Mouse (Mus musculus) gastrocnemius, adult 2 months (tissue): ENCODE data around the gene Krtap5-4. TPM values are rescaled to one million over a fixed set of nuclear protein-coding genes. Genes with fewer than 3 reads are reported as not detected.
"Not testable (repeated sequence)": the region's sequence is repeated elsewhere in the genome, so short reads cannot be mapped to it uniquely, and the experiment has no call there.

Experiments used
- DNase-seq: peaks from one replicate; pipeline ENCODE4 v3.0.0; 2022
- H3K27ac ChIP-seq: fragments of 200-600 bp; 2 replicates; pipeline ENCODE4 v1.8.1; 2022; ENCODE audit warnings: mild to moderate bottlenecking
- H3K4me3 ChIP-seq: fragments of 200-600 bp; 2 replicates; pipeline ENCODE4 v1.8.1; 2022; ENCODE audit warnings: mild to moderate bottlenecking, moderate library complexity
- CTCF ChIP-seq: fragments of 200-600 bp; IDR thresholded peaks from 2 replicates; pipeline ENCODE4 v1.8.1; 2022; ENCODE audit warnings: antibody characterized with exemption, mild to moderate bottlenecking, moderate library complexity
- intact Hi-C: fragments of 180-260 bp; cut with DNase I; formaldehyde crosslinking; loops from one replicate; pipeline ENCODE4 v1.15.1; 2025
- long read RNA-seq, 2 experiments: library from polyadenylated mRNA; stranded (forward); transcript quantifications; one replicate each; pipeline ENCODE4 v2.0.0; 2021
- total RNA-seq, 2 experiments: library from RNA; stranded (reverse); gene quantifications; 2 replicates each; pipeline ENCODE4 v1.2.3; 2021

Gene Krtap5-4
- not detected for total RNA-seq
- long read RNA-seq, experiment 1: 0 reads
- long read RNA-seq, experiment 2: 0 reads

GRCm38 (mm10) chr7:142303249-142303648 is at the start of gene Krtap5-4:
Gene Krtap5-4 (plus strand): TSS chr7:142303549.
- Histone ChIP-seq H3K4me3 (no peak within 1 kb of the TSS), H3K27ac (no peak within 1 kb of the TSS)
- intact Hi-C loops: no loop called here
- no peak for TF ChIP-seq CTCF
- DNase-seq: no peak

GRCm38 (mm10) chr7:142255517-142255916 is 47.8 kb upstream of the Krtap5-4 start:
- intact Hi-C loops: no loop called here
- TF ChIP-seq CTCF: peak; percentile 71
- no peak overlapping the region for H3K27ac ChIP-seq
- DNase-seq: no peak
- no peak overlapping the region for H3K4me3 ChIP-seq

- DNase-seq, H3K27ac ChIP-seq, intact Hi-C loops, H3K4me3 ChIP-seq: not testable (repeated sequence)
Measured at GRCm38 (mm10) chr7:142258254-142258653, 45.1 kb upstream of the Krtap5-4 start, which contains the start of gene Gm2431. Gene Gm2431 (minus strand): TSS chr7:142258354.

- DNase-seq, H3K4me3 ChIP-seq, intact Hi-C loops, H3K27ac ChIP-seq: not testable (repeated sequence)
Measured at GRCm38 (mm10) chr7:142274263-142274662, 29.1 kb upstream of the Krtap5-4 start, which contains the start of gene Gm4559. Gene Gm4559 (minus strand): TSS chr7:142274363.

GRCm38 (mm10) chr7:142278183-142278582 is 25.2 kb upstream of the Krtap5-4 start:
- peak; percentile 68 for DNase-seq
- H3K27ac ChIP-seq, H3K4me3 ChIP-seq: not testable (repeated sequence)
- intact Hi-C loops: loop anchor here (1.0 kb wide), 1 partner anchor 15 kb away; no protein-coding TSS in a partner anchor
- peak; percentile 65 for TF ChIP-seq CTCF

- intact Hi-C loops: not testable (repeated sequence)
Measured at GRCm38 (mm10) chr7:142279291-142279690, 24.1 kb upstream of the Krtap5-4 start.

GRCm38 (mm10) chr7:142282847-142283246 is 20.5 kb upstream of the Krtap5-4 start:
- not testable (repeated sequence) for H3K4me3 ChIP-seq, DNase-seq, H3K27ac ChIP-seq
- intact Hi-C loops: loop anchor here (10.0 kb wide), 1 partner anchor 188 kb away; the partner anchor contains the start of gene Dusp8

More at GRCm38 (mm10) chr7:142279291-142279690, 24.1 kb upstream of the Krtap5-4 start:
- not testable (repeated sequence) for H3K27ac ChIP-seq, DNase-seq, H3K4me3 ChIP-seq

GRCm38 (mm10) chr7:142284023-142284591 is 19.2 kb upstream of the Krtap5-4 start:
- Histone ChIP-seq H3K4me3 (peak overlapping the region; percentile 87), H3K27ac (peak overlapping the region; percentile 89)
- peak; percentile 70 for DNase-seq
- intact Hi-C loops: loop anchor here (2.0 to 10.0 kb wide), 2 partner anchors 137 to 189 kb away; partner anchors contain the start of gene Dusp8
- TF ChIP-seq CTCF: peak; percentile 46

- Histone ChIP-seq H3K27ac (peak overlapping the region; percentile 89), H3K4me3 (peak overlapping the region; percentile 87)
- peak; percentile 83 for TF ChIP-seq CTCF
- intact Hi-C loops: loop anchor here (2.0 to 10.0 kb wide), 2 partner anchors 138 to 190 kb away; partner anchors contain the start of gene Dusp8
- peak; percentile 92 for DNase-seq
Measured at GRCm38 (mm10) chr7:142284615-142285080, 18.7 kb upstream of the Krtap5-4 start.

GRCm38 (mm10) chr7:142285130-142285835 is 18.1 kb upstream of the Krtap5-4 start:
- TF ChIP-seq CTCF: peak; percentile 51
- peak; percentile 40 for DNase-seq
- H3K4me3 ChIP-seq: peak overlapping the region; percentile 87
- intact Hi-C loops: loop anchor here (2.0 to 10.0 kb wide), 2 partner anchors 138 to 190 kb away; partner anchors contain the start of gene Dusp8
- H3K27ac ChIP-seq: peak overlapping the region; percentile 89

- intact Hi-C loops: loop anchor here (2.0 to 10.0 kb wide), 2 partner anchors 139 to 191 kb away; partner anchors contain the start of gene Dusp8
- not testable (repeated sequence) for DNase-seq, H3K27ac ChIP-seq, H3K4me3 ChIP-seq
Measured at GRCm38 (mm10) chr7:142285910-142286612, 17.3 kb upstream of the Krtap5-4 start.

- DNase-seq: peak; percentile 26
- not testable (repeated sequence) for H3K27ac ChIP-seq, H3K4me3 ChIP-seq
- TF ChIP-seq CTCF: peak; percentile 65
- intact Hi-C loops: loop anchor here (1.0 kb wide), 1 partner anchor 16 kb away; no protein-coding TSS in a partner anchor
Measured at GRCm38 (mm10) chr7:142293851-142294250, 9.5 kb upstream of the Krtap5-4 start.
